Mouse (Mus musculus) kidney, postnatal 36 days (tissue): ENCODE results near the gene Dpp8.

Source experiments
- DNase-seq, 2 experiments: peaks; one replicate each; pipeline ENCODE4 v3.0.0; 2021 to 2022; ENCODE audit warnings: mixed read lengths in 2 of 2

Dpp8 gene

GRCm38 (mm10) chr9:65094237-65094636, 62.0 kb downstream of the Dpp8 start:
- DNase-seq, result no peak

GRCm38 (mm10) chr9:65100991-65101685, 68.9 kb downstream of the Dpp8 start, which contains the start of gene Igdcc4:
TSS of gene Igdcc4 (plus strand) at chr9:65101486.
- DNase-seq, result peak in 1 of 2 experiments; percentile 33

GRCm38 (mm10) chr9:65101686-65102376, 69.6 kb downstream of the Dpp8 start:
- DNase-seq, result peak in 1 of 2 experiments; percentile 32

- DNase-seq, result no peak
Measured at GRCm38 (mm10) chr9:65102377-65103172, 70.4 kb downstream of the Dpp8 start.

GRCm38 (mm10) chr9:65103173-65103752, 71.0 kb downstream of the Dpp8 start:
- DNase-seq, result no peak

- DNase-seq, result no peak
Measured at GRCm38 (mm10) chr9:65106821-65107220, 74.6 kb downstream of the Dpp8 start.

GRCm38 (mm10) chr9:65107893-65108292, 75.7 kb downstream of the Dpp8 start:
- DNase-seq, result no peak

- DNase-seq, result no peak
Measured at GRCm38 (mm10) chr9:65109132-65110072, 77.2 kb downstream of the Dpp8 start.

- no peak for DNase-seq
Measured at GRCm38 (mm10) chr9:65111698-65112097, 79.5 kb downstream of the Dpp8 start.

GRCm38 (mm10) chr9:65113694-65114093, 81.5 kb downstream of the Dpp8 start:
- no peak for DNase-seq

GRCm38 (mm10) chr9:65115891-65116290, 83.7 kb downstream of the Dpp8 start:
- DNase-seq, result no peak

- DNase-seq, result no peak
Measured at GRCm38 (mm10) chr9:65117516-65117915, 85.3 kb downstream of the Dpp8 start.

- peak; percentile 57 to 83 for DNase-seq
Measured at GRCm38 (mm10) chr9:65120935-65121334, 88.7 kb downstream of the Dpp8 start.

- no peak for DNase-seq
Measured at GRCm38 (mm10) chr9:65122545-65122944, 90.3 kb downstream of the Dpp8 start.

- peak; percentile 35 to 80 for DNase-seq
Measured at GRCm38 (mm10) chr9:65123552-65124168, 91.4 kb downstream of the Dpp8 start.

GRCm38 (mm10) chr9:65128123-65128815, 96.1 kb downstream of the Dpp8 start:
- DNase-seq, result peak; percentile 39 to 65

- DNase-seq, result peak in 1 of 2 experiments; percentile 31
Measured at GRCm38 (mm10) chr9:65131717-65132116, 99.5 kb downstream of the Dpp8 start.
